Mouse (Mus musculus): Measurements from ENCODE around the gene Nuak2.
"Not testable (repeated sequence)": the region's sequence is repeated elsewhere in the genome, so short reads cannot be mapped to it uniquely, and the experiment has no call there.

Nuak2 gene

GRCm38 (mm10) chr1:132346134-132346851 is 30.4 kb downstream of the Nuak2 start:
- no peak for DNase-seq (ENCODE audit: low read depth, low spot score)
- Histone ChIP-seq H3K27me3 (ENCODE audit: control insufficient read depth, insufficient read depth, low read length, poor library complexity, severe bottlenecking) (no peaks in the 10 kb centered on the region), H3K36me3 (ENCODE audit: control insufficient read depth, insufficient read depth, low read length, poor library complexity, severe bottlenecking) (peaks cover 7% of the 10 kb centered on the region)

- no peak for DNase-seq (ENCODE audit: low read depth, low spot score)
- H3K36me3 ChIP-seq (ENCODE audit: control insufficient read depth, insufficient read depth, low read length, poor library complexity, severe bottlenecking): peaks cover 7% of the 10 kb centered on the region
- no peaks in the 10 kb centered on the region for H3K27me3 ChIP-seq (ENCODE audit: control insufficient read depth, insufficient read depth, low read length, poor library complexity, severe bottlenecking)
Observed at GRCm38 (mm10) chr1:132346951-132347350, 31.0 kb downstream of the Nuak2 start.

- Histone ChIP-seq H3K36me3 (ENCODE audit: control insufficient read depth, insufficient read depth, low read length, poor library complexity, severe bottlenecking) (peaks cover 7% of the 10 kb centered on the region), H3K27me3 (ENCODE audit: control insufficient read depth, insufficient read depth, low read length, poor library complexity, severe bottlenecking) (no peaks in the 10 kb centered on the region)
- no peak for DNase-seq (ENCODE audit: low read depth, low spot score)
Observed at GRCm38 (mm10) chr1:132348401-132348800, 32.5 kb downstream of the Nuak2 start.

- H3K27me3 ChIP-seq (ENCODE audit: control insufficient read depth, insufficient read depth, low read length, poor library complexity, severe bottlenecking); DNase-seq (ENCODE audit: low read depth, low spot score); H3K36me3 ChIP-seq (ENCODE audit: control insufficient read depth, insufficient read depth, low read length, poor library complexity, severe bottlenecking): not testable (repeated sequence)
Observed at GRCm38 (mm10) chr1:132349049-132349448, 33.1 kb downstream of the Nuak2 start.

GRCm38 (mm10) chr1:132349601-132350000 is 33.7 kb downstream of the Nuak2 start:
- H3K36me3 ChIP-seq (ENCODE audit: control insufficient read depth, insufficient read depth, low read length, poor library complexity, severe bottlenecking); DNase-seq (ENCODE audit: low read depth, low spot score); H3K27me3 ChIP-seq (ENCODE audit: control insufficient read depth, insufficient read depth, low read length, poor library complexity, severe bottlenecking): not testable (repeated sequence)

GRCm38 (mm10) chr1:132351058-132351457 is 35.1 kb downstream of the Nuak2 start:
- DNase-seq (ENCODE audit: low read depth, low spot score): no peak
- Histone ChIP-seq H3K36me3 (ENCODE audit: control insufficient read depth, insufficient read depth, low read length, poor library complexity, severe bottlenecking) (peaks cover 7% of the 10 kb centered on the region), H3K27me3 (ENCODE audit: control insufficient read depth, insufficient read depth, low read length, poor library complexity, severe bottlenecking) (no peaks in the 10 kb centered on the region)

- H3K27me3 ChIP-seq (ENCODE audit: control insufficient read depth, insufficient read depth, low read length, poor library complexity, severe bottlenecking): no peaks in the 10 kb centered on the region
- no peak for DNase-seq (ENCODE audit: low read depth, low spot score)
- H3K36me3 ChIP-seq (ENCODE audit: control insufficient read depth, insufficient read depth, low read length, poor library complexity, severe bottlenecking): peaks cover 7% of the 10 kb centered on the region
Observed at GRCm38 (mm10) chr1:132353389-132353788, 37.5 kb downstream of the Nuak2 start.

GRCm38 (mm10) chr1:132354234-132354633 is 38.3 kb downstream of the Nuak2 start:
- DNase-seq (ENCODE audit: low read depth, low spot score): no peak
- no peaks in the 10 kb centered on the region for H3K27me3 ChIP-seq (ENCODE audit: control insufficient read depth, insufficient read depth, low read length, poor library complexity, severe bottlenecking)
- peaks cover 7% of the 10 kb centered on the region; the same call in 1 of the 2 replicates for H3K36me3 ChIP-seq (ENCODE audit: control insufficient read depth, insufficient read depth, low read length, poor library complexity, severe bottlenecking)

GRCm38 (mm10) chr1:132355162-132355601 is 39.3 kb downstream of the Nuak2 start:
- DNase-seq (ENCODE audit: low read depth, low spot score): no peak
- no peaks in the 10 kb centered on the region for H3K27me3 ChIP-seq (ENCODE audit: control insufficient read depth, insufficient read depth, low read length, poor library complexity, severe bottlenecking)
- peaks cover 6% of the 10 kb centered on the region; the same call in 1 of the 2 replicates for H3K36me3 ChIP-seq (ENCODE audit: control insufficient read depth, insufficient read depth, low read length, poor library complexity, severe bottlenecking)

GRCm38 (mm10) chr1:132355841-132356242 is 39.9 kb downstream of the Nuak2 start:
- H3K36me3 ChIP-seq (ENCODE audit: control insufficient read depth, insufficient read depth, low read length, poor library complexity, severe bottlenecking): peaks cover 3% of the 10 kb centered on the region; the same call in 1 of the 2 replicates
- DNase-seq (ENCODE audit: low read depth, low spot score): peak; percentile 91
- H3K27me3 ChIP-seq (ENCODE audit: control insufficient read depth, insufficient read depth, low read length, poor library complexity, severe bottlenecking): no peaks in the 10 kb centered on the region

GRCm38 (mm10) chr1:132356841-132357240 is 40.9 kb downstream of the Nuak2 start:
- H3K36me3 ChIP-seq (ENCODE audit: control insufficient read depth, insufficient read depth, low read length, poor library complexity, severe bottlenecking): no peaks in the 10 kb centered on the region
- no peak for DNase-seq (ENCODE audit: low read depth, low spot score)
- H3K27me3 ChIP-seq (ENCODE audit: control insufficient read depth, insufficient read depth, low read length, poor library complexity, severe bottlenecking): no peaks in the 10 kb centered on the region

GRCm38 (mm10) chr1:132361959-132362358 is 46.0 kb downstream of the Nuak2 start:
- Histone ChIP-seq H3K36me3 (ENCODE audit: control insufficient read depth, insufficient read depth, low read length, poor library complexity, severe bottlenecking) (no peaks in the 10 kb centered on the region), H3K27me3 (ENCODE audit: control insufficient read depth, insufficient read depth, low read length, poor library complexity, severe bottlenecking) (no peaks in the 10 kb centered on the region)
- DNase-seq (ENCODE audit: low read depth, low spot score): no peak

GRCm38 (mm10) chr1:132364388-132364787 is 48.5 kb downstream of the Nuak2 start:
- Histone ChIP-seq H3K27me3 (ENCODE audit: control insufficient read depth, insufficient read depth, low read length, poor library complexity, severe bottlenecking) (no peaks in the 10 kb centered on the region), H3K36me3 (ENCODE audit: control insufficient read depth, insufficient read depth, low read length, poor library complexity, severe bottlenecking) (no peaks in the 10 kb centered on the region)
- no peak for DNase-seq (ENCODE audit: low read depth, low spot score)

- no peaks in the 10 kb centered on the region for H3K36me3 ChIP-seq (ENCODE audit: control insufficient read depth, insufficient read depth, low read length, poor library complexity, severe bottlenecking)
- DNase-seq (ENCODE audit: low read depth, low spot score): no peak
- no peaks in the 10 kb centered on the region for H3K27me3 ChIP-seq (ENCODE audit: control insufficient read depth, insufficient read depth, low read length, poor library complexity, severe bottlenecking)
Observed at GRCm38 (mm10) chr1:132364896-132365557, 49.1 kb downstream of the Nuak2 start.

- Histone ChIP-seq H3K36me3 (ENCODE audit: control insufficient read depth, insufficient read depth, low read length, poor library complexity, severe bottlenecking) (no peaks in the 10 kb centered on the region), H3K27me3 (ENCODE audit: control insufficient read depth, insufficient read depth, low read length, poor library complexity, severe bottlenecking) (no peaks in the 10 kb centered on the region)
- no peak for DNase-seq (ENCODE audit: low read depth, low spot score)
Observed at GRCm38 (mm10) chr1:132365645-132366044, 49.7 kb downstream of the Nuak2 start.
